Mouse (Mus musculus) heart, adult 11 months (tissue): Measurements from ENCODE around the gene Olfr707.
"Not testable (repeated sequence)": the region's sequence is repeated elsewhere in the genome, so short reads cannot be mapped to it uniquely, and the experiment has no call there.

ENCODE experiments used
- DNase-seq: peaks from one replicate; pipeline ENCODE4 v3.0.0; 2022

Olfr707 gene

GRCm38 (mm10) chr7:106901141-106901540 lies at the start of gene Olfr707:
TSS of gene Olfr707 (minus strand) at chr7:106901241.
- DNase-seq, result not testable (repeated sequence)

DNA sequence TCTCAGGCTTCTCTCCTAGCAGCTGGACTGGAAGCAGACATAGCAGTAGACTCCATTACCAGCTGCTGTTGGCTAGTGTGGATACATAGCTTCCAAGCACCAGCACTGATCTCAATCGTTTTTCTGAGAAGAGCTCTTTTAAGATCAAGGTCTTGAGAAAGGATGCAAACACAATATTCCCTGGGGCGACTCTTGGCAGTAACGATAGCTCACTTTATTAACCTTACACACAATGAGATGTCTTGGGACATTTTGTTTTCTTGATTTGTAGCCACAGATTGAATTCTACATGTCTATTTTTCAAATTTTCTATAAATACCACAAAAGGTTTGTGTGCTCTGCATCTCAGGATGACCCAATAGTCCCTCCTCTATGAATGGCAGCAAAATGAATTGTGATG lies 47.2 kb upstream of the Olfr707 start, which contains the start of gene Olfr710:
Gene Olfr710, minus strand, starts transcription at position 101 of the 400 bp plus-strand sequence.
- DNase-seq, result no peak

- DNase-seq, result no peak
Measured at GRCm38 (mm10) chr7:106932119-106932518, 31.1 kb upstream of the Olfr707 start, which contains the start of gene Olfr709-ps1. TSS of gene Olfr709-ps1 (minus strand) at chr7:106932219.

DNA sequence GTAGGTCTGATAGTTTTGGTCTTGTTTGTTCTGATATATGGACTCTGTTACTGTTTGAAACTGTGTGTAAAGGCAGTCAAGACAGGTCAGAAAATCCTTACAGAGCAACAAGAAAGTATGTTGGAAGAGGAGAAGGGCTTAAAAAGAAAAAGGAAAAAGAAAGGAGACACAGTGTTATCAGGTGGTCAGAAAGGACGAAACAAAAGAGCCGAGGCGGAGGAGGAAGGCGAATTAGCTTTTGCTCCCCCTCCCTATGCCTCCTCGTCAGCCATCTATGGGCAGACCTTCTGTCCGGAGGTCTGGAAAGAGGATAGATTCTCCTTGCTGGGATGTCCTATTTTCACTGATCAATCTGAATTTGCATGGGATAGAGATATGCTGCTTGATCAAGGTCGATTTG lies 19.9 kb upstream of the Olfr707 start:
- not testable (repeated sequence) for DNase-seq

DNA sequence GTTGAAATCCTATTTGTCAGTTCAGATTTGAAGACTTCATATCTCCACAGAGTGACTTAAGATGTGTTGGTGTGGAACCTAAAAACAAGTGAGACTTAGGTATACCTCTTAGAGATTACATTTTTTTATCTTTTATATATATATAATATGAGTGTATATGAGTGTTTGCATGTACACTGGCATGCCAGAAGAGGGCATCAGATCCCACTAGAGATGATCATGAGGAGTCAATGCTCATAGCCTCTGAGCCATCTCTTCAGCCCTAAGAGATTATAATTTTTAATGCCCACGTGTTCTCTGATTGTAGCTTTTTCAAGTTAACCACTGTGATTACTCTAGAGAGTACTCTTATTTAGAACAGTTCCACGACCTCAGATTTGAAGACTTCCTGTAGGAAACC lies 6.6 kb upstream of the Olfr707 start, which contains the start of gene Olfr1532-ps1:
Gene Olfr1532-ps1, plus strand, starts transcription at position 326 of the 400 bp plus-strand sequence.
- no peak for DNase-seq

DNA sequence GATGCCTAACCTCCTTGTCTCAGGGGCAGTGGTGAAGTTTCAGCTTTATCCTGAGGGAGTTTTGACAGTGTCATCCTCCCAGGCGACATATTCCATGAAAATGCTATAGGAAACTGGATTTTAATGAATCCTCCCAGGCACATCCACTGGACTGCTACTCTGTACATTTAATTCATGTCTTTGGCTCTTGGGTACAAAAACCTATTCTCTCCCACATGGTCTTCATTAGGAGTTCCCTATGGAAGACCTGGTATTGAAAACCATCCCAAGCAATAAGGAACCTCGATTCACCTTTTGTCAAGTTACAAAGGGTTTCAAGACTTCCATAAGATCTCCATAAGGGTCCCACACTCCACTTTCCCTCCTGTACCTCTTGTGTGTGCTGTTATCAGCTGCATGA lies 13.0 kb downstream of the Olfr707 start, which contains the start of gene Olfr706:
Gene Olfr706, minus strand, starts transcription at position 101 of the 400 bp plus-strand sequence.
- DNase-seq, result no peak

- peak; percentile 72 for DNase-seq
Measured at GRCm38 (mm10) chr7:106876791-106877190, 24.2 kb downstream of the Olfr707 start, which contains the start of gene Olfr705. TSS of gene Olfr705 (minus strand) at chr7:106876891.

- DNase-seq, result no peak
Measured at GRCm38 (mm10) chr7:106862885-106863284, 38.2 kb downstream of the Olfr707 start, which contains the start of gene Olfr704. TSS of gene Olfr704 (plus strand) at chr7:106863185.

- DNase-seq, result no peak
Measured at GRCm38 (mm10) chr7:106843060-106843459, 58.0 kb downstream of the Olfr707 start, which contains the start of gene Olfr703. TSS of gene Olfr703 (plus strand) at chr7:106843360.
